Mouse (Mus musculus): Measurements from ENCODE around the gene Rack1.
"Not testable (repeated sequence)": the region's sequence is repeated elsewhere in the genome, so short reads cannot be mapped to it uniquely, and the experiment has no call there.

Gene Rack1
- long read RNA-seq, experiment 1, transcript Rack1-205 (7 exons, 1,542 nt), result minor isoform, 6 of 241 reads
- long read RNA-seq, experiment 1, transcript Rack1-201 (8 exons, 1,447 nt), result major isoform, 206 of 241 reads
- long read RNA-seq, experiment 1, partial matches to known transcripts, result 14 of 241 reads
- long read RNA-seq, experiment 1, other reads (novel, unspliced or antisense), result 15 of 241 reads
- long read RNA-seq, experiment 2, transcript Rack1-205 (7 exons, 1,542 nt), result minor isoform, 6 of 248 reads
- long read RNA-seq, experiment 2, transcript Rack1-201 (8 exons, 1,447 nt), result major isoform, 193 of 248 reads
- long read RNA-seq, experiment 2, partial matches to known transcripts, result 28 of 248 reads
- long read RNA-seq, experiment 2, other reads (novel, unspliced or antisense), result 21 of 248 reads

GRCm38 (mm10) chr11:48799921-48800701 is at the start of gene Rack1:
Rack1 (plus strand) TSS chr11:48800332.
- intact Hi-C loops (cut with DNase I), result loop anchor here (2.0 to 10.0 kb wide), 2 partner anchors 15 to 455 kb away; no protein-coding TSS in a partner anchor

GRCm38 (mm10) chr11:48750428-48750827 is 49.7 kb upstream of the Rack1 start:
- intact Hi-C loops (cut with DNase I), result no loop called here

GRCm38 (mm10) chr11:48753534-48753933 is 46.6 kb upstream of the Rack1 start:
- intact Hi-C loops (cut with DNase I), result not testable (repeated sequence)

- intact Hi-C loops (cut with DNase I), result no loop called here
Measured at GRCm38 (mm10) chr11:48759021-48759420, 41.1 kb upstream of the Rack1 start.

GRCm38 (mm10) chr11:48764119-48764518 is 36.0 kb upstream of the Rack1 start:
- intact Hi-C loops (cut with DNase I), result no loop called here

GRCm38 (mm10) chr11:48767195-48767876 is 32.8 kb upstream of the Rack1 start:
- intact Hi-C loops (cut with DNase I), result no loop called here

- intact Hi-C loops (cut with DNase I), result no loop called here
Measured at GRCm38 (mm10) chr11:48771691-48772090, 28.4 kb upstream of the Rack1 start.

- intact Hi-C loops (cut with DNase I), result loop anchor here (5.0 kb wide), 2 partner anchors 333 to 597 kb away; no protein-coding TSS in a partner anchor
Measured at GRCm38 (mm10) chr11:48774443-48775298, 25.5 kb upstream of the Rack1 start.

- intact Hi-C loops (cut with DNase I), result loop anchor here (5.0 kb wide), 2 partner anchors 332 to 598 kb away; no protein-coding TSS in a partner anchor
Measured at GRCm38 (mm10) chr11:48775483-48775882, 24.6 kb upstream of the Rack1 start.

- intact Hi-C loops (cut with DNase I), result loop anchor here (5.0 kb wide), 2 partner anchors 331 to 599 kb away; no protein-coding TSS in a partner anchor
Measured at GRCm38 (mm10) chr11:48776664-48777063, 23.5 kb upstream of the Rack1 start.

GRCm38 (mm10) chr11:48777303-48777702 is 22.8 kb upstream of the Rack1 start:
- intact Hi-C loops (cut with DNase I), result loop anchor here (5.0 kb wide), 2 partner anchors 330 to 600 kb away; no protein-coding TSS in a partner anchor

- intact Hi-C loops (cut with DNase I), result loop anchor here (5.0 kb wide), 2 partner anchors 328 to 602 kb away; no protein-coding TSS in a partner anchor
Measured at GRCm38 (mm10) chr11:48779450-48779849, 20.7 kb upstream of the Rack1 start.

- intact Hi-C loops (cut with DNase I), result no loop called here
Measured at GRCm38 (mm10) chr11:48782243-48782642, 17.9 kb upstream of the Rack1 start.

GRCm38 (mm10) chr11:48787455-48788211 is 12.5 kb upstream of the Rack1 start:
- intact Hi-C loops (cut with DNase I), result no loop called here

GRCm38 (mm10) chr11:48788311-48789089 is 11.6 kb upstream of the Rack1 start:
- intact Hi-C loops (cut with DNase I), result no loop called here

- intact Hi-C loops (cut with DNase I), result no loop called here
Measured at GRCm38 (mm10) chr11:48789215-48789614, 10.9 kb upstream of the Rack1 start.

- intact Hi-C loops (cut with DNase I), result loop anchor here (1.0 to 10.0 kb wide), 3 partner anchors 69 to 465 kb away; no protein-coding TSS in a partner anchor
Measured at GRCm38 (mm10) chr11:48789973-48790823, 9.9 kb upstream of the Rack1 start.

- intact Hi-C loops (cut with DNase I), result loop anchor here (1.0 to 10.0 kb wide), 3 partner anchors 68 to 464 kb away; no protein-coding TSS in a partner anchor
Measured at GRCm38 (mm10) chr11:48790946-48791345, 9.2 kb upstream of the Rack1 start.
